Mouse (Mus musculus): ENCODE measurements around the gene Pax1. TPM values are rescaled to one million over a fixed set of nuclear protein-coding genes. Genes with fewer than 3 reads are reported as not detected.

Pax1 gene
- total RNA-seq (2021): not detected
- long read RNA-seq: 0 reads

DNA sequence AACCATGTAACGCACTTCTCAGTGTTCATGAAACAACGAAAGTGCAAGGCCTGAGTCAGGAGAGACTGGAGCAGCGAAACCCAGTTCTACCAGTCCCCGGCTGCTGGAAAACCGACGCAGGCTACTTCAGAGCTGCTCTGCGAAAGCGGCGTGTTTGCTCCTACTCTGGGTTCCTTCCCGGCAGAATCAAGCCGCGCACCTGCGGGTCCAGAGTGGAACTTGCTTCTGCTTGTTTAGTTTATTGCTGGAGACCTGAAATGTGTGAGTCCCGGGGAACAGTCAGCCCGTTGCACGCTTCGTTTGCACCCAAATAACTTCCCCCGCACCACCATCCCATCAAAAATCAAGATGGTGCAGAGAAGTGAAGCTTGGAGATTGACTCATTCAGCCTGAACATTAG lies at the start of gene Pax1:
Pax1 (plus strand) TSS at position 345 of the 400 bp plus-strand sequence.
- DNase-seq (ENCODE audit: low spot score in 2 of 2): no peak

DNA sequence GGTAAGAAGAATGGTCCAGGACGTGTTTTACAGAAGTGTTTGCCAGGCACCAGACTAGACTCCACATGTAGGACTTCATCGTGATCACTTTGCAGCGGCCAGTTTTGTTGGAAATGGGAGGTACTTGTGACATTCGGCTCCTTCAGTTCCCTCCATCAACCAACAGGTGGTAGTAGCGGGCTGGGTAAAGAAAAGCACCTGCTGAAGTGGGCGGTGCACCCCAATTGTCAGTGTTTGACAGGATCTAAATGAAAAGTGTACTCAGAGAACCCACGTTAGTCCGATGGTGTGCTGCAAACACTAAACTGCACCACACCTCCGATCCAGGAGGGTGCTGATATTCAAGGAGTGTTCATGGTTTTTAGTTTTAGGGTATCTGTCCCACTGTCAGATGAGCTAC lies 40.7 kb upstream of the Pax1 start:
- DNase-seq (ENCODE audit: low spot score in 2 of 2): peak; percentile 23 to 39

- DNase-seq (ENCODE audit: low spot score in 2 of 2): no peak
Measured at GRCm38 (mm10) chr2:147325178-147325577, 36.5 kb upstream of the Pax1 start.

DNA sequence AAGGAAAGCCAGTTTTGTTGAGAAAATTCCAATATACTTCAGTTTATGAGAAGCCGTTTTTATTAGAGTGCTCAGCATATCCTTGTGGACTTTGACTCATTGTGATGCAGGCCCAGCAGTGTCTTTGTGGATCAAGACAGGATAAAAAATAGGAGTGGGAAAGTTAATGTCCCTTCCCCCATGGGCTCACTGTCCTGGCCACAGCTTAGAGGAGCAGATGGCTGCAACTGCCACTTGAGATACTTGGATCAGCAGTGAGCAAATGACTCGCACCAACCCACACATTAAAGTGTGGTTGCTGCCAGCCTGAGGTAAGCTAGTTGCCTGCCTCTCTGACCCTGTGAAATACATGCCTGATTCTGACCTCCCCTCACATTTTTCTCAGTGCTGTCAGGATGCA lies 29.0 kb upstream of the Pax1 start:
- DNase-seq (ENCODE audit: low spot score in 2 of 2): no peak

GRCm38 (mm10) chr2:147338729-147339128 lies 23.0 kb upstream of the Pax1 start:
- peak in 1 of 2 experiments; percentile 12 for DNase-seq (ENCODE audit: low spot score in 2 of 2)

DNA sequence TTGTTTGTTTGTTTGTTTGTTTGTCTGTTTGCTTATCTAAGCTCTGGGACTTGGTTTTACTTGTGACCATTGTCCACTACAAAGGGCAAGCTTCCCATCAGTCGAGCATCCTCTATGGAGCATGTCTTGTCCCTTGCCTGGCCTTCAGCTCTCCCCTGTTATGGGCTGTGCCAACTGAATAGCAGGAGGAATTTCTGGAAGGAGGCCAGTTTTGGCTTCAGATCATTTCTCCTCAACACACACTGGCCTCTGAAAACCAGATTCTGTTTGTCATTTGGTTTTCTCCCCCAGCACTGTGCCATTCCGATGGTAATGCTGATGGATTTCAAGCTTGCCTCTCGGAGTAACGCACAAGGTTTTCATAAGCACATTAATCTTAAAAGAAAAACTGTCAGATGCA lies 21.9 kb upstream of the Pax1 start:
- no peak for DNase-seq (ENCODE audit: low spot score in 2 of 2)

- DNase-seq (ENCODE audit: low spot score in 2 of 2): peak; percentile 25 to 47
Measured at GRCm38 (mm10) chr2:147342198-147342597, 19.5 kb upstream of the Pax1 start.

DNA sequence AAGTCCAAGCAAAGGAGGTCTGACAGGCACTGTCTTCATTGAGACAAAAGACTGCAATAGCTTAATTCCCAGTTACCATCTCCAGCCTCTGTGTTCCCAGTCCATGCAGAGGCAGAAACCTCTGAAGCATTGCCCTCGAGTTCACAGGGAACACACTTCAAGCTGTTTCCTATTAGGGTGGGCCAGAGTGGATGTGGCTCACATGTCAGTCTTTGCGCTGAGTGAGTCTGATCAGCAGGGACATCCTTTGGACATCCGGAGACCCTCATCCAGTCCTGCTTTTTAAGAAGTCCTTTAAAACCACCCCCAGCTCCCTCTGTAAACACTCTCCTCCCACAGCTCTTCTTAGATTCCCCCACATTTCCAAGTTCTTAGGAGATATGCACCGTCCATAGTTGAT lies 2.0 kb upstream of the Pax1 start:
- DNase-seq (ENCODE audit: low spot score in 2 of 2): no peak

- DNase-seq (ENCODE audit: low spot score in 2 of 2): no peak
Measured at GRCm38 (mm10) chr2:147360401-147360800, 1.3 kb upstream of the Pax1 start.

DNA sequence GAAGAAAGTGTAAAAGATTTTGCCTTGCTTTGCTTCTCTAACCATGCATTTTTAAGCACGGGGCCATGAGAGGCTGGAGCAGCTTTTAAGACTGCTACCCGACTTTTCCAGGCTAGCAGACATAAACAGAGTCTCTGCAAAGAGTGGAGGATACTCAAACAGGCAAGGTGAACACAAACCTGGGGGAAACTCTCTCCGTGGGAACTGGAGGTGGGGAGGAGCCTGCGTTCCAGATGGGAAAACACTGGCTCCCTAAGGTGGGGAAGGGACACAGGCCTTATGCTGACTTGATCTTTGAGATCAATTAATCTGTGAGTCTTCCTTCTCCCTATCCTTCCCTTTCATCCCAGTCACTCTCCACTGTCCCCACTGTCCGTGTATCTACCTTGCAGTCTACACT lies 869 bp upstream of the Pax1 start:
- DNase-seq (ENCODE audit: low spot score in 2 of 2): no peak

DNA sequence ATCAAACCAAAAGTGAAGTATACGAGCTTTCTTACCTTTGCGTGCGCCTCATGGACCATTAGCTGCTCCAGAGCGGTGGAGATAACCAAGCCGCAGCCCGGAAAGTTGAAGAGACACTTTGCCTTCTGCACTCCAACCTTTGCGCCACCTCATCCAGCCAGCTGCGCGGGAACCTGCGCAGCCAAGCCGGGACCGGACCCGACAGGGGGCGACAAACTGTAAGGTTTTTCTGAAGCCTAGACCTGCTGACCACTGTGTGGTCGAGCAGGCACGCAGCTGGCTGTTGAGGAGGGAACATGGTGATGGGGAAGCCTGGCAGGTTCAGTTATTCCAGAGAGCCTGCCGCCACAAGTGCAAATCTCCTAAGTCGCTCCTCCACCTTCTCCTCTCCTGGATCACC lies 591 bp downstream of the Pax1 start:
- DNase-seq (ENCODE audit: low spot score in 2 of 2): peak; percentile 20 to 40

- peak in 1 of 2 experiments; percentile 6 for DNase-seq (ENCODE audit: low spot score in 2 of 2)
Measured at GRCm38 (mm10) chr2:147363401-147364130, 1.8 kb downstream of the Pax1 start.

DNA sequence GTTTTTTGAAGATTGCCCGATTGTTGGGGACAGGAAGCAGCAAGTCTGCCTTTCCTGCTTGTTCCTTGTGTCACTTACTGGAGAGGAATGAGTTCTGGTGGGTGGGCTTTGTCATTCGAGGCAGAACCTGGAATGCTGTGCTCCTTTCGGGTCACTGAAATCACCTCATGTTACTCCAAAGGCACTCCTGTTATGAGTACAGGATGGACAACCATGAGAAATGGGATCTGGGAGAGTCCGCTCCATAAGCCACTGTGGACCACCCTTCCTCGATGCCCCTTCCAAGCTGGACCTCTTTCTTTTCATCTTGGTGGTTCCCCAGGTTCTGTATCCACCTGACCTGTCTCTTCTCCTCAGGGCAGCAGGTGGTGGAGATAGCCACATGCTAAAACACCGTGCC lies 2.5 kb downstream of the Pax1 start:
- peak in 1 of 2 experiments; percentile 4 for DNase-seq (ENCODE audit: low spot score in 2 of 2)

- DNase-seq (ENCODE audit: low spot score in 2 of 2): peak in 1 of 2 experiments; percentile 14
Measured at GRCm38 (mm10) chr2:147364982-147365907, 3.5 kb downstream of the Pax1 start.

GRCm38 (mm10) chr2:147365908-147366630 lies 4.3 kb downstream of the Pax1 start:
- DNase-seq (ENCODE audit: low spot score in 2 of 2): no peak

DNA sequence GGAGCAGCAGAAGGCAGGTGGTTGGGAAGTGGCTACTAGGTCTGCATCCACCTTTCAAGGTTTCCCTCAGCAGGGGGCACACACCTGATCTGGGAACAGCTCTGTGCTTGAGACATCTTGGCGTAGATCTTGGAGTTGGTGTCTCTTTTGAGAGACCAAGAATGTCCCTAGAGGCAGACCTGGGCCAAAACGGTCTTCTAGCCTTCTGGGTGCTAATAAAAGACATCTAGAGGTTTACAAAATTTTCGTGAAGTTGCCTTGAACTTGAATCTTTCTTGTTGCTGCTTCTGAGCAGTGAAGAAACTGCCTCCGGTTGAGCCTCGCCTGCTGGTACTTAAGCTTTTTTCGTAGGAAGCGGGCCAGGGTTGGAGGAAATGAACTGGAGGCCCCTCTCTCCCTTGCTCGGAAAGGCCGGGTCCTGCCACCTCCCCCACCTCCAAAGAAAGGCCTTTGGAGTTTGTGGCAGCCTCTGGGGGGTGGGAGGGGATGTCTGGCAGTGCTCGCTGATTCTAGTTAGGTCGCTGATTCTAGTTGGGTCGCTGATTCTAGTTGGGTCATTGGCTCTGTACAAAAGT lies 5.6 kb downstream of the Pax1 start:
- peak in 1 of 2 experiments; percentile 12 for DNase-seq (ENCODE audit: low spot score in 2 of 2)

GRCm38 (mm10) chr2:147367911-147368591 lies 6.3 kb downstream of the Pax1 start:
- DNase-seq (ENCODE audit: low spot score in 2 of 2): peak in 1 of 2 experiments; percentile 15

DNA sequence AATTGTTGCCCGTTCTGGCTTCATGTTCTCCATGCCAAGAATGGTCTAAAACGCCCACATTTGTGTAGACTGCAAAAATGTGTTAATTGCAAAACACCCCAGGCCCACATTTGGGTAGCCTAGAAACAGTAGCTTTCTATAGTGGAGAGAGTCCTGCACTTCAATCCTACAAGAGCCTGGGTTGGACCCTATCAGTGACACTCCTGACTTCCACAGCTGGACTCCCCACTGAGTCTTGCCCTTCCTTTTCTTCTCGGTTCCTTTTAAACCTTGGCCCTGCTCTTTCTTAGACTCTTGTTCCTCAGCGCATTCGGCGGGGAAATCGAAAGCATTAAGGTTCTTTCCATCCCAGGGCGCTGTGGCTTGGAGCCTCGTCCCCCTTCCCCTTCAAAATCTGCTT lies 7.8 kb downstream of the Pax1 start:
- DNase-seq (ENCODE audit: low spot score in 2 of 2): peak in 1 of 2 experiments; percentile 7

- peak in 1 of 2 experiments; percentile 6 for DNase-seq (ENCODE audit: low spot score in 2 of 2)
Measured at GRCm38 (mm10) chr2:147370091-147370490, 8.4 kb downstream of the Pax1 start.

- DNase-seq (ENCODE audit: low spot score in 2 of 2): no peak
Measured at GRCm38 (mm10) chr2:147371289-147371688, 9.6 kb downstream of the Pax1 start.
